8 mouse cellular contexts compared by ENCODE assay signal in the genomic region with DNA sequence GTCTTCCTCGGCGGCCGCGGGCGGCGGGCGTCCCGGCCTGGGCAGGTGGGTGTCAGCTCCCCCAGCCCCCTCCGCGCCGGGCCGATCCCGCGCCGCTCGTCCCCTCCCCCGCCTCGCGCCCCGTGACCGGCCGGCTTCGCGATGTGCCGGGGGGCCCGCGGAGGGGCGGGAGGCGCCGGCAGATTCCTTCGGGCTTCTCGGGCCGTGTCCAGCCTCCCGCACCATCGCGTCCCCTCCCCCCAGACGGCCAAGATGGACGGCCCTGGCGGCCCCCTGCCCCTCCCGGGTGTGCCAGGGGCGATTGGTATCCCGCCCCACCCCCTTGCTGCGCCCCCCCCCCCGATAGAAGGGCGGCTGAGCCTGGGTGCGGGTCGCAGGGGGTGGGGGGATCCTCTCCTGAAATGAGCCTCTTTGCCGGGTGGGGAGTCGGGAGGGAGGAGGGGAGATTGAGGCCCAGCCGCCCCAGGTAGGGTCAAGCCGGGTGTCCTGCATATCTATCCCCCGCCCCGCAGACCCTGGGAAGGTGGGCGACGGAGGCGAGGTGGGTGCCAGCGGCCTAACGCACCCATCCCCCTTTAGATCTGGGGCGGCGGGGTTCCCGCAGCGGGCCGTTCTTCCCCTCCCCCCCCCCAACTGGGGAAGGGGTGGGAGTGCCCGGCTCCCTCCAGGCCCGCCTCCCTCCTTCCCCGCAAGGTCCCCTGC. TPM values are rescaled to one million over a fixed set of nuclear protein-coding genes. Genes with fewer than 3 reads are reported as not detected.
DNase-seq lines count a peak whose midpoint lies in the region; ATAC-seq and TF ChIP-seq lines count a peak whose summit lies in the region.

No protein-coding gene starts in this region.

- H3K27me3 ChIP-seq in Patski = no peaks in the 10 kb centered on the region
- no peaks in the 10 kb centered on the region for H3K27me3 ChIP-seq in intestine, postnatal 0 days (replicated peaks; ENCODE audit: control insufficient read depth, insufficient read depth, low read length)
- H3K27me3 ChIP-seq in lung, embryonic 16.5 days (ENCODE audit: control insufficient read depth, insufficient read depth, low read depth, low read length) = no peaks in the 10 kb centered on the region

- no peaks in the 10 kb centered on the region; the same call in 1 of the 2 replicates for H3K36me3 ChIP-seq in intestine, postnatal 0 days (ENCODE audit: control insufficient read depth, insufficient read depth)
- H3K36me3 ChIP-seq in lung, embryonic 16.5 days (ENCODE audit: control insufficient read depth, insufficient read depth, low read length) = no peaks in the 10 kb centered on the region

- POLR2A ChIA-PET in Patski (lab: Charles Lee) = no interaction called here

- DNase-seq in 3134 (ENCODE audit: extremely low read depth, insufficient read length, low spot score) (peak; percentile 12), Patski (ENCODE audit: low read depth, low spot score) (no peak)
- DNase-seq in ovary, postnatal 14 days (ENCODE audit: low spot score) = peak; percentile 31
- peak; percentile 66 for DNase-seq in yolk sac, embryonic 10.5 days (ENCODE audit: low spot score)

- H3K4me3 ChIP-seq in intestine, postnatal 0 days (ENCODE audit: low read depth, low read length) = peak overlapping the region; percentile 88
- H3K4me3 ChIP-seq in lung, embryonic 16.5 days (ENCODE audit: low read length) = peak overlapping the region; percentile 96

- H3K27ac ChIP-seq in intestine, postnatal 0 days (ENCODE audit: low read depth, low read length) = peak overlapping the region; percentile 97
- H3K27ac ChIP-seq in lung, embryonic 16.5 days (ENCODE audit: low read length) = peak overlapping the region; percentile 87

- TF ChIP-seq CTCF in Patski (IDR thresholded peaks at IDR 0.05) = no peak
- TF ChIP-seq CTCF in intestine, postnatal 0 days (IDR thresholded peaks at IDR 0.05; ENCODE audit: low read depth) = no peak

- peak; percentile 19 for ATAC-seq in Patski
- ATAC-seq in common myeloid progenitor, adult 5-6 weeks (replicated peaks; ENCODE audit: low read depth, poor library complexity, severe bottlenecking) = 0 out of 2 replicates have a peak, but pooled peaks have one; percentile 33
- ATAC-seq in granulocyte monocyte progenitor cell, adult 5-6 weeks (replicated peaks; ENCODE audit: poor library complexity, severe bottlenecking) = peak; percentile 31; the same call in 1 of the 2 replicates
- ATAC-seq in intestine, postnatal 0 days = peak; percentile 23
- ATAC-seq in lung, embryonic 16.5 days (ENCODE audit: low read depth) = peak; percentile 48

- H3K4me2 ChIP-seq in intestine, postnatal 0 days (replicated peaks; ENCODE audit: low read depth) = peak overlapping the region; percentile 84
- peak overlapping the region; percentile 58 for H3K4me2 ChIP-seq in lung, embryonic 16.5 days (ENCODE audit: low read depth, low read length)

- H3K9me3 ChIP-seq in intestine, postnatal 0 days (ENCODE audit: control insufficient read depth) = no peaks in the 10 kb centered on the region
- no peaks in the 10 kb centered on the region for H3K9me3 ChIP-seq in lung, embryonic 16.5 days (ENCODE audit: control insufficient read depth, low read length)

- under 1% methylated on average over 31 of the region's 66 CpGs for WGBS in intestine, postnatal 0 days
- WGBS in lung, embryonic 16.5 days = under 1% methylated on average over 21 of the region's 66 CpGs

- H3K4me1 ChIP-seq in intestine, postnatal 0 days (replicated peaks; ENCODE audit: control insufficient read depth, insufficient read depth, low read length) = 0 out of 2 replicates have a peak, but pooled peaks cover 7% of the 10 kb centered on the region
- peaks cover 25% of the 10 kb centered on the region for H3K4me1 ChIP-seq in lung, embryonic 16.5 days (replicated peaks; ENCODE audit: control insufficient read depth, insufficient read depth, low read length)

- in situ Hi-C loops in Patski (cut with MboI; ENCODE audit: low pct_unique_long_range_greater_than_20kb) = no loop called here

- CTCF ChIA-PET in Patski (lab: Charles Lee) = no interaction called here

- peak overlapping the region; percentile 90 for H3K9ac ChIP-seq in intestine, postnatal 0 days (ENCODE audit: low read depth, low read length)
- peak overlapping the region; percentile 94 for H3K9ac ChIP-seq in lung, embryonic 16.5 days (ENCODE audit: low read length)

RNA-seq across cellular contexts. Expression of a gene that starts 1.2 kb away (rescaled TPM):
- polyA plus RNA-seq in Patski (2021) = 209 TPM
- total RNA-seq in common myeloid progenitor, adult 5-6 weeks (2017) = 42.3 and 64.1 TPM in 2 replicates
- 73.0 and 98.5 TPM in 2 replicates for total RNA-seq in granulocyte monocyte progenitor cell, adult 5-6 weeks (2014; fragmentation: Nextera tagmentation)
- 30.9 and 41.5 TPM in 2 replicates for total RNA-seq in granulocyte monocyte progenitor cell, adult 5-6 weeks (2017)
- polyA plus RNA-seq in intestine, postnatal 0 days (2015; fragmentation: Nextera tagmentation; extraction: Ambion mirVana) = 54.3 and 62.6 TPM in 2 replicates
- 30.0 and 31.8 TPM in 2 replicates for polyA plus RNA-seq in lung, embryonic 16.5 days (2015; fragmentation: Nextera tagmentation; extraction: Ambion mirVana)

RNA-seq across cellular contexts. Expression of a gene that starts 52.0 kb away (rescaled TPM):
- 65.3 TPM for polyA plus RNA-seq in Patski (2021)
- 68.5 and 71.9 TPM in 2 replicates for total RNA-seq in common myeloid progenitor, adult 5-6 weeks (2017)
- 39.4 and 42.1 TPM in 2 replicates for total RNA-seq in granulocyte monocyte progenitor cell, adult 5-6 weeks (2014; fragmentation: Nextera tagmentation)
- total RNA-seq in granulocyte monocyte progenitor cell, adult 5-6 weeks (2017) = 50.6 and 56.0 TPM in 2 replicates
- 30.6 and 30.7 TPM in 2 replicates for polyA plus RNA-seq in intestine, postnatal 0 days (2015; fragmentation: Nextera tagmentation; extraction: Ambion mirVana)
- 32.4 and 36.5 TPM in 2 replicates for polyA plus RNA-seq in lung, embryonic 16.5 days (2015; fragmentation: Nextera tagmentation; extraction: Ambion mirVana)

RNA-seq across cellular contexts. Expression of a gene that starts 52.1 kb away (rescaled TPM):
- polyA plus RNA-seq in Patski (2021) = 34.7 TPM
- 2.6 and 8.5 TPM in 2 replicates for total RNA-seq in common myeloid progenitor, adult 5-6 weeks (2017)
- 1.7 and 2.7 TPM in 2 replicates for total RNA-seq in granulocyte monocyte progenitor cell, adult 5-6 weeks (2014; fragmentation: Nextera tagmentation)
- 2.1 and 4.5 TPM in 2 replicates for total RNA-seq in granulocyte monocyte progenitor cell, adult 5-6 weeks (2017)
- polyA plus RNA-seq in intestine, postnatal 0 days (2015; fragmentation: Nextera tagmentation; extraction: Ambion mirVana) = 5.3 and 5.6 TPM in 2 replicates
- 3.1 and 3.6 TPM in 2 replicates for polyA plus RNA-seq in lung, embryonic 16.5 days (2015; fragmentation: Nextera tagmentation; extraction: Ambion mirVana)
